Mouse (Mus musculus) heart, adult 2 months (tissue): ENCODE measurements around the gene Unc79.

Experiments used
- CTCF ChIP-seq: fragments of 200-600 bp; IDR thresholded peaks from 2 replicates; pipeline ENCODE4 v1.8.1; 2022; ENCODE audit warnings: antibody characterized with exemption, mild to moderate bottlenecking, moderate library complexity
- POLR2A ChIP-seq: fragments of 200-500 bp; IDR thresholded peaks from 2 replicates; pipeline ENCODE4 v1.6.1; 2011; ENCODE audit warnings: mild to moderate bottlenecking, low read depth, low read length, control low read depth; ENCODE audit not compliant: insufficient read depth

DNA sequence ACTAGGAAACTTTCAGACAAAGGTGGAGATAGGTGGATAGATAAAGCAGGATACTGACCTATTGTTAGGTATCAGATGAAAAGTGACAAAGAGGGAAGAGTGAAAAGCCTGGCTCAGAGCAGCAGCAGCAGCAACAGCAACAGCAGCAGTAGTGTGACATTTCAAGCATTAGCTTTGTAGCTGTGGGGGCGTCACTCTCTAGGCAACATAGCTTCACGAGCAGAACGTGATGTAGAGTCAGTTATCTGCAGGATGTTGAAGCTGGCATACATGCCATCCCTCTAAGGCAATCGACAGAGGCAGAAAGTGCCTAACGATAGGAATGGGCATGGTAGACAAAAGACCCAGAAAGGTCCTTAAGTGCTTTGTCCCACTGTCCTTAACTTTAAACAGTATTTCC is 173.3 kb downstream of the Unc79 start:
- TF ChIP-seq CTCF (no peak), POLR2A (no peak)
